Mouse (Mus musculus): ENCODE measurements at regions not wholly inside any gene's neighbourhood (a gene's known extent, or its start where the extent isn't known, plus 50 kb on each side); places are given as distances from the start of the nearest gene placed in this dataset.

DNA sequence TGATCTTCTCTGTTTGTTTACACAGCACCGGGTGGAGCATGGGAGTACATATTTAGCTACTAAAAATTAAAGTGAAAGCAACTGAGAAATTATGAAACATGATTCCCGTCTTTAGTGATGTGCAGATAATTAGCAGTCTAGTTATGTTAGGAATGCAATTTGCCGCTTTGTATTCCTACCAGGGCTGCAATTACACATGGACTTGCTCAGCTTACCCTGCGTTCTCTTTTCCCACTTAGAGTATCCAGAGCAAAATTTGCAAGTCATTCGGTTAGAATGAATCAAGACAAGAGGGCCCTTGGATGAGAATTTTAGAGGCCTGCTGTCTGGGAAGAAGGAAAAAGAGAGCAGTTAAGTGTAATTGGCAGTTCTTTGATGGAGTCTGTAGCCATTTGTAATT is 126.0 kb upstream of the Gpr149 start:
- no peak overlapping the region for H3K4me3 ChIP-seq
- H3K4me1 ChIP-seq: no peaks in the 10 kb centered on the region
- H3K27ac ChIP-seq: no peak overlapping the region
- no peak overlapping the region for H3K4me2 ChIP-seq (replicated peaks)
- no peaks in the 10 kb centered on the region for H3K36me3 ChIP-seq
- H3K9me3 ChIP-seq (replicated peaks): no peaks in the 10 kb centered on the region
- 80% methylated on average over 5 of the region's 5 CpGs for WGBS
- no peaks in the 10 kb centered on the region for H3K27me3 ChIP-seq
- no peak overlapping the region for H3K9ac ChIP-seq
- no peak for ATAC-seq (ENCODE audit: low FRiP score)

DNA sequence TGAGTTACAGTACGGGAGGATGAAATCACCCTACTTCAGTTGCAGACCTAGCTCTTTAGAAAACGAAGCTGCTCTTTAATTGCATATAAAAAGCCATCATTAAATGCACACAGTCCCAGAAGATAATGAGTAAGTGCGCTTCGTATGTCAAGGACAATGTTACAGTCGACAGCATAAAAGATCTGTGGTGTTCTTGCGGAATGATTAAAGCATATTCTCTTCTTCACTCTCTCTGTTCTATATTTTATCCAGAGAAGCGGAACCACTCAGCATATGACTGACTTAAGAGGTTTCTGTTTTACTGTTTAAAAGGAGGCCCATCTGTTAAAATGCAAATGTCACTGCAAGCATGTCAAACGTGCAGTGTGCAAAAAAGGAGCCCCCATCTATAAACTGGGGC is 121.0 kb upstream of the Gpr149 start:
- Histone ChIP-seq H3K36me3 (no peaks in the 10 kb centered on the region), H3K4me1 (no peaks in the 10 kb centered on the region), H3K4me2 (replicated peaks) (no peak overlapping the region), H3K9me3 (replicated peaks) (no peaks in the 10 kb centered on the region), H3K27ac (0 out of 2 replicates have a peak overlapping the region, but pooled peaks have one; percentile 17), H3K27me3 (no peaks in the 10 kb centered on the region), H3K9ac (no peak overlapping the region), H3K4me3 (no peak overlapping the region)
- WGBS: 62% methylated on average over 8 of the region's 8 CpGs
- 0 out of 2 replicates have a peak, but pooled peaks have one; percentile 40 for ATAC-seq (ENCODE audit: low FRiP score)

DNA sequence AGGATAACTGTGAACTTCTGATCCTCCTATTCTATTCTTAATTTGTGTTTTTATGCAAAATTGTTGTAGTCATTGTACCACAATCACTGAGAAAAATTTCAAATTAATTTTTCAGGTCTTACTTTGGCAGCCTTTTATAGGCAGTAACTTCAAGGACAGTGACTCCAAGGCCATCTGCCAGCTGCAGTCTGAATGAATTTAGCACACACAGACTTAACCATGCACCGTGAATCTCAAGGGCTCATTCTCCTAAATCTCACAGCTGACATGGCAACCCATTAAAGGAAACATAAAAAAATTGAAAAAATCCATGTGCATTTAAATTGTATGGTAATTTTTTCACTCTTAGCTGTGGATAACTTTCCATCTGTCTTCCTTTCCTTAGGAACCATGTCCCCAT is 111.9 kb upstream of the Gpr149 start:
- Histone ChIP-seq H3K4me3 (no peak overlapping the region), H3K4me1 (no peaks in the 10 kb centered on the region), H3K27ac (no peak overlapping the region), H3K27me3 (no peaks in the 10 kb centered on the region), H3K4me2 (replicated peaks) (no peak overlapping the region), H3K9me3 (replicated peaks) (no peaks in the 10 kb centered on the region), H3K36me3 (no peaks in the 10 kb centered on the region), H3K9ac (no peak overlapping the region)
- WGBS: 60% methylated on average over 1 of the region's 1 CpGs
- 0 out of 2 replicates have a peak, but pooled peaks have one; percentile 39 for ATAC-seq (ENCODE audit: low FRiP score)

DNA sequence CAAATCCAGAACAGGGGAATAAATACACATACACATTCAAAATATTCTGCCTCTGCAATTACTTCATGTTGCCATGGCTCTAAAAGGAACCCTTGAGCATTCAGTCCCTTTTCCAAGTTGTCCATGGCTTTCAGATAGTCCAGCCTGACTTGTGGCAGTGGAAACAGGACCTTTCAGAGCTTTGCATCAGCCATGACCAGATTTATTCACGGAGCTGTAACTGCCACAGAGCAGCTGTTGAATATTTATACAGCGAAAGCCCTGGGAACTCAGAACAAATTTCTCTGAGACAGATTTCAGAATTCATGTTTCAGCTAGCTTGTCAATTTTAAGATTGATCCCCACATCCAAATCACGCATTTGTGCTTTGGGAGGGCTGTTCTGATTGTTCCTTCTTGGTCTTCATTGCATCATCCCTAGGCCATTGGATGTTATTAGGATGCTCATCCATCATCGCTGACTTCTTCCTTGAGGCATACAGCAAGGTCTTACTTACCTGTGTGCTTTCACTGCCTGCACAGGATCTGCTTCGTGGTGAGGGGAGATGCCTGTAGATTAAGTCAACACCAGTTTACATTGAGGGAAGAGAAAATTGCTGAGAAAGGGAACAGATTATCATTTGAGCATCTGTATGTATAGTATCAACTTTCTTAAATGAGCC is 110.5 kb upstream of the Gpr149 start:
- WGBS: 67% methylated on average over 5 of the region's 5 CpGs
- no peak overlapping the region for H3K4me3 ChIP-seq

More for the DNA sequence above, 110.5 kb upstream of the Gpr149 start:
- no peak for ATAC-seq (ENCODE audit: low FRiP score)
- Histone ChIP-seq H3K36me3 (no peaks in the 10 kb centered on the region), H3K4me2 (replicated peaks) (no peak overlapping the region), H3K9ac (no peak overlapping the region), H3K27me3 (no peaks in the 10 kb centered on the region), H3K9me3 (replicated peaks) (no peaks in the 10 kb centered on the region), H3K4me1 (no peaks in the 10 kb centered on the region), H3K27ac (no peak overlapping the region)
